Mouse (Mus musculus) mouse embryonic stem cell (cell line): Measurements from ENCODE around the gene Cyp2c40.
"Not testable (repeated sequence)": the region's sequence is repeated elsewhere in the genome, so short reads cannot be mapped to it uniquely, and the experiment has no call there.

Source experiments
- in situ Hi-C, 2 experiments: fragments of 300-500 bp; cut with MboI; formaldehyde crosslinking; loops; 1 replicate in 1 of 2; 3 replicates in 1 of 2; pipeline ENCODE4 v1.14.3; 2019 to 2020; ENCODE audit warnings: low sequenced_read_pairs in 2 of 2, low pct_unique_long_range_greater_than_20kb in 1 of 2, mixed read lengths in 1 of 2; ENCODE audit not compliant: unreplicated experiment in 1 of 2

The Cyp2c40 gene

DNA sequence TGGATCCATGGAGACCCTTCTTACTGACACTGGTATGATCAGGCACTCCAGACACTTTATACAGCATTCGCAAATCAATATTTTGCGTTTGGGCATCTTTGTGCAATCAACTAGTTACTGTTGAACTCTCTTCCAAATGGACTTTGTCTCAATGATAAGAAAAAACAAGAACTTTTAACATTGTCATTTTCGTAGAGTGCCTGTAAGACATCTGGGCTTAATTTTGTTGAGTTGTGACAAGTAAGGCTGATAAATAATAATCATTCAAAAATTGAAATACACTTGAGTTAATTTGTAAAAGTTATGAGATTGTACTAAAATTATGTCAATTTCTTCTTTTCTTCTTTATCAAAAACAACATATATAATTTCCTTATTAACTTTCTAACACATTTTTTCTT, at the start of gene Cyp2c40:
Gene Cyp2c40 (minus strand): TSS at position 101 of the 400 bp plus-strand sequence.
- in situ Hi-C loops = not testable (repeated sequence)

DNA sequence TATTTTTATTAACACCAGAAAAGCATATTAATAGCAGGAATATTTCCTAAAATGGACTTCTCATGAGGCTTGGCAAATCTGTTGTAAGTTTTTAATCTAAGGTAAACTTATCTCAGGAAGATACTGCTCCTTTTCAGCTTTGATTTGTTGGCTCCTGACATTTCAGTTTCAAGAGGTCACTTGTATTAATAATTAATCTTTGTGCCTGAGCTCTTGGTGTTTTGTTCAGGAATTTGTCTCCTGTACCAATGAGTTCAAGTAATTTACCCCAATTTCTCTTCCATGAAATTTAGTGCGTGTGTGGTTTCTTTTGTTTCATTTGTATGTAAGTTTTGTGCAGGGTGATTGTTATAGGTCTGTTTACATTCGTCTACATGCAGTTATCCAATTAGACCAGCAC, 8.3 kb upstream of the Cyp2c40 start:
- in situ Hi-C loops = not testable (repeated sequence)

DNA sequence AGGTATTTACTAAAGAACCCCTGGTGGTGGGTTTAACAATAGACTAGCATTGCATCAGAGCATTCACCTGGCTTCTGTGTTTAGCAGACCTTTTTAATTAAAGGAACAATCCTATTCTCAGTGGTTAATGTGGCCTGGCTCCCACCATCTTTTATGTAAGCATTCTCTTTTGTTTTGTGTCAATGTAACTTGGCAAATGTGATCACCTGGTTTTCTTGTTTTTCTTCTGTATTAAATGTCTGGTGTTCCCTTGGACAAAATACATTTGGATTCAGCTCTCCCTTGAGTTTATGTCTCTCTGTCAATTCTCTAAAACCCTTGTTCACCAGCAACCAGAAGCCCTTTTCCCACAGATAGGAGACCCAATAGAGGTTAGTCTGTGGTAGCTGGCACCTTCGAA, 3.8 kb upstream of the Cyp2c40 start:
- in situ Hi-C loops = not testable (repeated sequence)

DNA sequence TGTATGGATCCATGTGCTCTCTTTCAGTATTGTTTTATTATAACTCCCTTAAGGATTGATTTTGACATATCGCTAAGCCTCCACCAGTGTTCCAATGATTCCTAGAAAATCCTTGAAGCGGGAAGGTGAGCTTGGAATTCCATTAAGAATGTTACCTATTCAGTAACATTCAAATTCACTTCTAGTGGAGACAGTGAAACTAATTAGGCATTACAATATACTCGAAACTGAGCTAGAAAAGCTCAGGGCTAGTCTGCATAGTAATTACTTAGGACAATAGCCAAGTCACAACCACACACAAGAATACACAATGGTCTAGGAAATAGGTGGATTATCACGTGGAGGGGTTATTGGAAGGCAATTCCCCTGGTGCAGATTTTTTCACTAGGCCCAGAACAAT, 3.4 kb upstream of the Cyp2c40 start:
- in situ Hi-C loops = not testable (repeated sequence)

DNA sequence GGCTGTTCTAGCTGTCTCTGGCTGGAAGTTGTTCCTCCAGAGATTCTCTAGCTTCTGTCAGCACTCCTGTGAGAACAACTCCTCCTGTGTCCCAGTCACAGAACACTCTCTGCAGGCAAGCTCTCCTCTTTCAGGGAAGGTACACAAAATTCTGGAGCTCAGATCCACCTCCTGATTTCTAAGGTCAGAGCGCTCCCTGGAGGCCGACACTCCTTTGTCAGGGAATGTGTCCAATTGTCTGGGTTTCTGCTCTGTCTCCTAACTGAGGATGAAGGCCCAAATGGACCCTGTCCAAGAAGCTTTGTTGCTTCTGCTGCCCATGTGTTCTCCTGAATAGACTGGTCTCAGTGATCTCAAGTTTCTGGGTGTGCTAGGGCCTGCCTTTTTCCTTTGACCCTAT, 27.2 kb downstream of the Cyp2c40 start:
- in situ Hi-C loops = not testable (repeated sequence)

DNA sequence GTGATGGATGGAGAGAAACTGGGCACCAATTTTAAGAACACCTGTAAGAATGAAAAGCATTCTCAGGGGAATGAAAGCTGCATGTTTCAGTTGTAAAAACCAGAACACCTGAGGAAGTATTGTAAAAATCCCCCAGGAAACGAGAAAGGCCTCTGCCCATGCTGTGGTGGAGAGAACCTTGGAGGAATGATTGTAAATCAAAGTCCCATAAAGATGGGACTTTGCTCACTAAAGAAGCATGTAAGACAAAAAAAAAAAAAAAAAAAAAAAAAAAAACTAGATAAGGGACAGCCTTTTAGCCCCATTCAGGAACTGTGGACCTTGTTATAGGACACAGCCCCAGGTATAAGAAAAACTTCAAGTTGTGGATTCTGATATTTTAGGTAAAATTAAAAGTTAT, 67.3 kb downstream of the Cyp2c40 start:
- in situ Hi-C loops = no loop called here

DNA sequence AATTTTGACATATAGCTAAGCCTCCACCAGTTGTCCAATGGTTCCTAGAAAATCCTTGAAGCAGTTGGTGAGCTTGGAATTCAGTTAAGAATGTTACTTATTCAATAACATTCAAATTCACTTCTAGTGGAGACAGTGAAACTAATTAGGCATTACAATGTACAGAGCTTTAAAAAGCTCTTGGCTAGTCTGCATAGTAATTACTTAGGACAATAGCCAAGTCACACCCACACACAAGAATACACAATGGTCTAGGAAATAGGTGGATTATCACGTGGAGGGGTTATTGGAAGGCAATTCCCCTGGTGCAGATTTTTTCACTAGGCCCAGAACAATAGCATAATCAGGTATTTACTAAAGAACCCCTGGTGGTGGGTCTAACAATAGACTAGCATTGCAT, 68.3 kb downstream of the Cyp2c40 start:
- in situ Hi-C loops = not testable (repeated sequence)

DNA sequence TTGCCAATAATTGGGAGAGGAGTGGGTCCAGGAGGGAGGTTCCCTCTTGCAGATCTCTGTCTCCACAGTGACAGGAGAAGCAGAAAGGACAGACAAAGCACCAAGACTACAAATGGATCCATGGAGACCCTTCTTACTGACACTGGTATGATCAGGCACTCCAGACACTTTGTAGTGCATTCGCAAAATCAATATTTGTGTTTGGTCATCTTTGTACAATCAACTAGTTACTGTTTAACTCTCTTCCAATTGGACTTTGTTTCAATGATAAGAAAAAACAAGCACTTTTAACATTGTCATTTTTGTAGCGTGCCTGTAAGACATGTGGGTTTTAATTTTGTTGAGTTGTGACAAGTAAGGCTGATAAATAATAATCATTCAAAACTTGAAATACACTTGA, 71.7 kb downstream of the Cyp2c40 start, which contains the start of gene Cyp2c68:
Gene Cyp2c68 (minus strand): TSS at position 135 of the 400 bp plus-strand sequence.
- in situ Hi-C loops = no loop called here
